Mouse (Mus musculus): ENCODE measurements around the gene Ttll9. TPM values are rescaled to one million over a fixed set of nuclear protein-coding genes. Genes with fewer than 3 reads are reported as not detected.

Gene Ttll9
- polyA plus RNA-seq, 2 experiments = 0.14 to 0.47 TPM

DNA sequence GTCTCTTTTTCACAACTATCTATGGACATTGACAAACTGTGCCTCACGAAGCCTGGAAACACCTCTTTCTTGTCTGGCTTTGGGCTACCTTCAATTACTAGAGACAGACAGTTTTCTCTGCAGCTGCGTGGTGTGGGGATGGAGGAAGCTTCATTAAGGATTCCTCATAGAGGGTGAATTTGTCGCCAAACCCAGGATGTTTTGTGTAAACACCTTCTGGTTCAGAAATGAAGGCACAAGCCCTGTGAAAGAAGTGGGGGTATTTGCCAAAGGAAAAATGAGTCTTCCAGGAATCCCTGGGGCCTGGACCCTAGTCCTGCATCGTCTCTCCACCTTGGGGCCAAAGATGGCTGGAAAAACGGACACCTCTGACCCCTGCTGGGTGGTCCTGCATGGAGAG lies 54.5 kb downstream of the Ttll9 start:
- Histone ChIP-seq H3K36me3 (ENCODE audit: control insufficient read depth, insufficient read depth, low read length) (peaks cover 11% of the 10 kb centered on the region), H3K9ac (ENCODE audit: low read depth, low read length, severe bottlenecking) (no peak overlapping the region), H3K4me3 (replicated peaks; ENCODE audit: low read length) (no peak overlapping the region), H3K27me3 (ENCODE audit: control insufficient read depth, insufficient read depth, low read length) (no peaks in the 10 kb centered on the region), H3K4me2 (replicated peaks; ENCODE audit: low read depth, low read length, severe bottlenecking) (no peak overlapping the region), H3K9me3 (ENCODE audit: control insufficient read depth, low read length) (no peaks in the 10 kb centered on the region), H3K27ac (replicated peaks; ENCODE audit: low read depth, low read length) (no peak overlapping the region), H3K4me1 (ENCODE audit: control insufficient read depth, insufficient read depth, low read length) (peaks cover 8% of the 10 kb centered on the region)
- no peak for DNase-seq (ENCODE audit: low spot score)
- ATAC-seq (ENCODE audit: low FRiP score, low read depth) = no peak
- 45% methylated on average over 5 of the region's 5 CpGs for whole genome bisulfite sequencing
- TF ChIP-seq POLR2A (IDR thresholded peaks at IDR 0.05; ENCODE audit: borderline replicate concordance, extremely low read depth, insufficient read depth, insufficient read length) = no peak

DNA sequence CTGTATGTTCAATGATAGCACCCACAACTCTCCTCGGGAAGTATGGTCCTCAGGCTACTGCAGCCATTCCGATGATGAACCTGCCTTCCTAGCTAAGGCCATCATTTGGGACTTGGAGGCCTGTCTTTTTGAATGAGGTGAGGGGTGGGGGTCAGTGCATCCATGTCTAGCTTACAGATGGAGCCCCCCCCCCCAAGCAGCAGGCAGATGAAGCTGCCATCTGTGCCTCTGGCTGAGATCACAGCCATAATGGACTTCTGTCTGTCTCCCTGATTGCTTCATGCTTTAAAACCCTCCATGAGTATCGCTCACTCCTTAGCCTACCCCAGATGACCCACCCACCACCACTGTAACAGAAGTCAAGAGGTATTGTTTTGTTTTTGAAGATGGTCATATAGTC lies 57.1 kb downstream of the Ttll9 start:
- no peak for DNase-seq (ENCODE audit: low spot score)
- H3K27me3 ChIP-seq (ENCODE audit: control insufficient read depth, insufficient read depth, low read length) = no peaks in the 10 kb centered on the region
- H3K4me2 ChIP-seq (replicated peaks; ENCODE audit: low read depth, low read length, severe bottlenecking) = no peak overlapping the region
- H3K4me1 ChIP-seq (ENCODE audit: control insufficient read depth, insufficient read depth, low read length) = peaks cover 2% of the 10 kb centered on the region
- no peak overlapping the region for H3K4me3 ChIP-seq (replicated peaks; ENCODE audit: low read length)
- no peak overlapping the region for H3K9ac ChIP-seq (ENCODE audit: low read depth, low read length, severe bottlenecking)
- H3K36me3 ChIP-seq (ENCODE audit: control insufficient read depth, insufficient read depth, low read length) = no peaks in the 10 kb centered on the region
- no peaks in the 10 kb centered on the region for H3K9me3 ChIP-seq (ENCODE audit: control insufficient read depth, low read length)
- no peak overlapping the region for H3K27ac ChIP-seq (replicated peaks; ENCODE audit: low read depth, low read length)
- TF ChIP-seq POLR2A (IDR thresholded peaks at IDR 0.05; ENCODE audit: borderline replicate concordance, extremely low read depth, insufficient read depth, insufficient read length) = no peak
- no peak for ATAC-seq (ENCODE audit: low FRiP score, low read depth)
- whole genome bisulfite sequencing = 80% methylated on average over 3 of the region's 3 CpGs

DNA sequence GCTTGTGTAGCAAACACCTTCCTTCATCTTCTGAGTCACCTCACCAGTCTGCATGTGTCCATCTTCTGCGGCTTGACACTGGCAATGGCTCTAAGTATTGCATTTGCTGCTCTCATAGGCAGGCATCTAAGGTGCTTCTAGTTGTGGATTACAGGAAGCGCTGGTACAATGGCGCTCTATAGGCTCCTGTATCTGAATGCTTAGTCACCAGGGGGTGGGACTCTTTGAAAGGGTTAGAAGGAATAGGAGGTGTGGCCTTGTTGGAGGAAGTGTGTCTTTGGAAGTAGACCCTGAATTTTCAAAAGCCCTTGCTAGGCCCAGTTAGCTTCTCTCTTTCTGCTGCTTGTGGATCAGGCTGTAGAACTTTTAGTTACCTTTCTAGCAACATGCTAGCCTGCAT lies 58.9 kb downstream of the Ttll9 start:
- H3K4me1 ChIP-seq (ENCODE audit: control insufficient read depth, insufficient read depth, low read length) = no peaks in the 10 kb centered on the region
- WGBS = 73% methylated on average over 3 of the region's 3 CpGs
- no peak overlapping the region for H3K9ac ChIP-seq (ENCODE audit: low read depth, low read length, severe bottlenecking)
- no peak overlapping the region for H3K27ac ChIP-seq (replicated peaks; ENCODE audit: low read depth, low read length)
- no peak for ATAC-seq (ENCODE audit: low FRiP score, low read depth)
- H3K4me2 ChIP-seq (replicated peaks; ENCODE audit: low read depth, low read length, severe bottlenecking) = no peak overlapping the region
- no peaks in the 10 kb centered on the region for H3K9me3 ChIP-seq (ENCODE audit: control insufficient read depth, low read length)
- no peaks in the 10 kb centered on the region for H3K36me3 ChIP-seq (ENCODE audit: control insufficient read depth, insufficient read depth, low read length)
- no peak for TF ChIP-seq POLR2A (IDR thresholded peaks at IDR 0.05; ENCODE audit: borderline replicate concordance, extremely low read depth, insufficient read depth, insufficient read length)
- no peaks in the 10 kb centered on the region for H3K27me3 ChIP-seq (ENCODE audit: control insufficient read depth, insufficient read depth, low read length)
- no peak for DNase-seq (ENCODE audit: low spot score)
- no peak overlapping the region for H3K4me3 ChIP-seq (replicated peaks; ENCODE audit: low read length)

DNA sequence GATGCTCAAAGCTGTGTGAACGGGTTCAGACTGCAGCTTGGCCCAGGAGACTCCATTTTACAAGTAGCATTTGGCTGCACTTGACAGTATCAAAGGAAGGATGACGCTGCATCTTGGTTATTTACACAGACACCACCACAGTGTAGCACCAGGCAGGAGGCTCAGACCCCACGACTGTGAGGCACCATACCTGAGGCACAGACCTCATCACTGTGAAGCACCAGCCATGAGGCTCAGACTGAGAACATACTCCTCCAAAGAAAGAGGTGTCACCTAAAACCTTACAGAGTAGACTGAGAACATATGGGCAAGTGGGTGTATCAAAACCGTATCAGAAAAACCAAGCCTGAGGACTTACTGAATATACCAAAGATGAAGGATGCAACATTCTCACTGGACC lies 60.6 kb downstream of the Ttll9 start:
- no peak for TF ChIP-seq POLR2A (IDR thresholded peaks at IDR 0.05; ENCODE audit: borderline replicate concordance, extremely low read depth, insufficient read depth, insufficient read length)
- Histone ChIP-seq H3K36me3 (ENCODE audit: control insufficient read depth, insufficient read depth, low read length) (no peaks in the 10 kb centered on the region), H3K4me3 (replicated peaks; ENCODE audit: low read length) (no peak overlapping the region), H3K27ac (replicated peaks; ENCODE audit: low read depth, low read length) (no peak overlapping the region), H3K9me3 (ENCODE audit: control insufficient read depth, low read length) (no peaks in the 10 kb centered on the region), H3K4me2 (replicated peaks; ENCODE audit: low read depth, low read length, severe bottlenecking) (no peak overlapping the region), H3K4me1 (ENCODE audit: control insufficient read depth, insufficient read depth, low read length) (no peaks in the 10 kb centered on the region), H3K9ac (ENCODE audit: low read depth, low read length, severe bottlenecking) (no peak overlapping the region), H3K27me3 (ENCODE audit: control insufficient read depth, insufficient read depth, low read length) (no peaks in the 10 kb centered on the region)
- 55% methylated on average over 4 of the region's 4 CpGs for WGBS
- ATAC-seq (ENCODE audit: low FRiP score, low read depth) = no peak
- DNase-seq (ENCODE audit: low spot score) = no peak

DNA sequence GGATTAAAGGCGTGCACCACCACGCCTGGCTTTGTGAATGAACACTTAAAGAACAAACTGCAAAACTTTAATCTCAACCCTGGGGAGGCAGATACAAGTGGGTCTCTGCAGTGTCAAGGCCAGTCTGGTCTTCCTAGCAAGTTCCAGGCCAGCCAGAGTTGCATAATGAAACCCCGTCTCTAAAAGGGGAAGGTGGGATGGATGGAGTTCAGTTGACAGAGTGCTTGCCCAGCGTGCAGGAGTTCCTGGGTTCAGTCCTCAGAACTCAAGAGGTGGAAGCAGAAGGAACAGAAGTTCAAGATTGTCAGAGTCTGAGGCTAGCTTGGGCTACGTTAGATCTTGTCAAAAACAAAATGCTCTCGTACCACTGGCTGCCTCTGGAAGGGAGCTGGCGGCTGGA lies 63.8 kb downstream of the Ttll9 start:
- TF ChIP-seq POLR2A (IDR thresholded peaks at IDR 0.05; ENCODE audit: borderline replicate concordance, extremely low read depth, insufficient read depth, insufficient read length) = no peak

DNA sequence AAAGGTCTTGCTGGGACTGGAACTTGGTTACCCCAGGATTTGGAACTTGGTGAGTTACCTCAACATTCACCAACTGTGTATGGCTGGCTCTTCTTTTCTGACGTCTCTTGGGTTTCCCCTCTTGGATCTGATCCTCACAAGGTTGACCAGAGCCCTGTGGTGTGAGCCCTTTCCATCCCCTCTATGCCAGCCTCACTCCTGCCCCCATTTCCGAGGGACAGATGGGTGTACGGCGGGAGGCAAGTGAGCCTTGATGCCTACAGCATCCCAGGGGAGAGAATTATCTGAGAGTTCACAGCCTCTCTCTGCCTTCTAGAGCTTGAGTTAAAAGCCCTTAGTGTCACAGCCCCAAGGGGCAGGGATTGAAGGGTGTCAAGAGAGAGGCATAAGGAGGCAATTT lies 65.2 kb downstream of the Ttll9 start:
- DNase-seq (ENCODE audit: low spot score) (no peak), ATAC-seq (ENCODE audit: low FRiP score, low read depth) (no peak)
- Histone ChIP-seq H3K9me3 (ENCODE audit: control insufficient read depth, low read length) (no peaks in the 10 kb centered on the region), H3K9ac (ENCODE audit: low read depth, low read length, severe bottlenecking) (no peak overlapping the region), H3K4me1 (ENCODE audit: control insufficient read depth, insufficient read depth, low read length) (peaks cover 6% of the 10 kb centered on the region; the same call in 1 of the 2 replicates), H3K4me2 (replicated peaks; ENCODE audit: low read depth, low read length, severe bottlenecking) (no peak overlapping the region), H3K4me3 (replicated peaks; ENCODE audit: low read length) (no peak overlapping the region), H3K27me3 (ENCODE audit: control insufficient read depth, insufficient read depth, low read length) (peaks cover 32% of the 10 kb centered on the region), H3K27ac (replicated peaks; ENCODE audit: low read depth, low read length) (no peak overlapping the region), H3K36me3 (ENCODE audit: control insufficient read depth, insufficient read depth, low read length) (no peaks in the 10 kb centered on the region)
- TF ChIP-seq POLR2A (IDR thresholded peaks at IDR 0.05; ENCODE audit: borderline replicate concordance, extremely low read depth, insufficient read depth, insufficient read length) = no peak
- WGBS = 47% methylated on average over 4 of the region's 4 CpGs

More for the DNA sequence above, 63.8 kb downstream of the Ttll9 start:
- H3K9me3 ChIP-seq (ENCODE audit: control insufficient read depth, low read length) = no peaks in the 10 kb centered on the region
- no peak overlapping the region for H3K9ac ChIP-seq (ENCODE audit: low read depth, low read length, severe bottlenecking)
- H3K27ac ChIP-seq (replicated peaks; ENCODE audit: low read depth, low read length) = no peak overlapping the region
- no peaks in the 10 kb centered on the region for H3K36me3 ChIP-seq (ENCODE audit: control insufficient read depth, insufficient read depth, low read length)
- no peak overlapping the region for H3K4me2 ChIP-seq (replicated peaks; ENCODE audit: low read depth, low read length, severe bottlenecking)
- peaks cover 17% of the 10 kb centered on the region for H3K27me3 ChIP-seq (ENCODE audit: control insufficient read depth, insufficient read depth, low read length)
- ATAC-seq (ENCODE audit: low FRiP score, low read depth) (no peak), DNase-seq (ENCODE audit: low spot score) (no peak)
- 76% methylated on average over 7 of the region's 7 CpGs for WGBS
- H3K4me3 ChIP-seq (replicated peaks; ENCODE audit: low read length) = no peak overlapping the region
- no peaks in the 10 kb centered on the region for H3K4me1 ChIP-seq (ENCODE audit: control insufficient read depth, insufficient read depth, low read length)
